Mouse (Mus musculus): ENCODE measurements around the gene Wdr5.

Gene Wdr5

DNA sequence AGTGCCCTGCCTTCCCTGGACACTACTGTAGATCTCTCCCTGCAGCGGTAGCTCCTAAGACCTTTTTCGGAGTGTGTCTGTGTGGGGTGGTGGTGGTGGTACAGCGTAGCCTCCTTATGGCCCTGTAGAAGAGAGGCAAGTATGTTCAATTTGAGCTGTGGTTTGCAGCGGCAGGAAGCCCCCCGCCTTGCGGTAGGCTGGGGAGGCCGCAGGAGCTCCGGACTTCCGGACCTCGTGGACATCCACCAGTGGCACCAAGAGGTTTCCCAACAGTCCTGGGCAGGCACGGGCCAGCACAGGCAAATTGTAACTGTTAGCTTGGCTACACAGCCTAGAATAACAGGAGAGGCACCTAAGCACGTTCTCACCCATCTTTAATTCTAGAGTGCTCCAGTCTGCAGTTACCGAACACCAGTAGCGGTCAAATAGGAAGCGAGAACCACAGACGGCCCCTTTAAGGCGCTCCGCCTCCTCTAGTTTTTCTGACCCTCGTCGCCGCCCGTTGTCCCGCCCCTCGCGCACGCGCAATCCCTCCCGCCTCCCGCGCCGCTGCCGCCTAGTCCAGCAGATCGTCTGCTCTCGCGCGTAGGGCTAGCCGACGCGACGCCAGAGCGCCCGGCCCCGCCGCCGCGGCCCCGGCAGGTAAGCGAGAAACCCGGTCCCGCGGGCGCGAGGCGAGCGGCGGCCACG, at the start of gene Wdr5:
Gene Wdr5, plus strand, starts transcription at position 519 of the 690 bp plus-strand sequence.
- DNase-seq (ENCODE audit: low read depth, low spot score) = peak; percentile 95

DNA sequence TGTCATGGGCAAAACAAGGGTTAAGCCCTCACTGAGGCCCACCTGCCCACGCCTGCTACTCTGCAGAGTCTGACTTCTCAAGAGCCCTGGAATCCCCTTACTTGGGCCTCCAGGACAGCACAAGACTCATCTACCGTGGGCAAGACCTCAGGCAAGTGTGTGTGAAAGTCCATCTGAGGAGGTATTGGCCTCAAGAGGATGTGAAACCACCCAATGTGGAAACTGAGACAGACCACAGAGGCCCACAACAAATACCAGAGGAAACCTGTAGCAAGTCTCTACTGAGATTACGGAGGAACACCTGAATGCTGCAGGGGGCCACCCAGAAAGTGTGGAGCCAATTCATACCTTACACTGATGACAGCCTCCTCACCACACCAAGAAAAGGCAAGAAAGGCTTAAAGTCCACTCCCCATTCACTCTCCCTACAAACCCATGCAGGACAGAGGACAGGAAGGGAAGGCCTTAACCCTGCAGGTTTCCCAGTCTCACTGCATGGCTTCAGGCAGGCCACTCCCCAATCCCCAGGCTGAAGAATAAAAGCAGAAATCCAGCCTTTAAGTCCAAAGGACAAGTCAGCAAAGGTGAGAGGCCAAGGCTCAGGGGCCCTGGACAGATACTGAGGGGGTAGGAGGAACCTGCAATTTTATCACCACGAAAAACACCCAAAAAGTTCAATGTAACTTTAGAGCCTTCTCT, 45.5 kb upstream of the Wdr5 start:
- no peak for DNase-seq (ENCODE audit: low read depth, low spot score)

DNA sequence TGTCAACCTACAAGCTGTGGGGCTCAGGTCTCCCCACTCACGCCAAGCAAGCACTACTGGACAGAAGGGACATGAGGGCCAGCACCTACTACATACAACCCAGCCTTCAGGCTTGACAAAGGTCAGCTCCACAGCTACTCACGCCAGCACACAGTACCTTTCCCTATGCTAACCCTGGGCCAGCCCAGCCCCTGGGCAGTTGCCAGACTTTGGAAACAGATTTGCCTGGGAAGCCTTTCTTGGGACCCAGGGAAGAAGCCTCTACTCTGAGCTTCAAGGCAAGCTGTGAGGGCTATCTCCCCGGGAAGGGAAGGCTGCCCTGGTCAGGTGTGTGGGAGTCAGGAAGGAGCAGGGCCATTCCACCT, 45.0 kb upstream of the Wdr5 start:
- DNase-seq (ENCODE audit: low read depth, low spot score) = no peak

DNA sequence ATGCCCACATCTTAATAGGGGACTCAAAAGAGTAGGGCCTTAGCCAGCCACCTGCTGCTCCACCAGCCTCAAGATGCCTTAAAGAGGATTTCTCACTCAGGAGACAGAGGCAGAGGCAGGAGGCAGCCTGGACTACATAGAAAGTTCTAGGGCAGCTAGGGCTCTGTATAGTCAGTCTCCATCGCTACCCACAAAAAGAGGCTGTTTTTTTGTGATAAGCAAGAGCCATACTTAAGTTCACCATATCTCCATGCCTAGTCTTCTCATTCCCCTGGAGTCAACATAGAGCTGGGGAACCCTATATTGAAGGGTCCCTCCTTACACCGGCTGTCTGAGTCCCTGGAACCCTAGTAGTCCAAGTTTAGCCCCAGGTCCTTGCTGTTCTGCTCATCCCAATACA, 44.4 kb upstream of the Wdr5 start:
- no peak for DNase-seq (ENCODE audit: low read depth, low spot score)

DNA sequence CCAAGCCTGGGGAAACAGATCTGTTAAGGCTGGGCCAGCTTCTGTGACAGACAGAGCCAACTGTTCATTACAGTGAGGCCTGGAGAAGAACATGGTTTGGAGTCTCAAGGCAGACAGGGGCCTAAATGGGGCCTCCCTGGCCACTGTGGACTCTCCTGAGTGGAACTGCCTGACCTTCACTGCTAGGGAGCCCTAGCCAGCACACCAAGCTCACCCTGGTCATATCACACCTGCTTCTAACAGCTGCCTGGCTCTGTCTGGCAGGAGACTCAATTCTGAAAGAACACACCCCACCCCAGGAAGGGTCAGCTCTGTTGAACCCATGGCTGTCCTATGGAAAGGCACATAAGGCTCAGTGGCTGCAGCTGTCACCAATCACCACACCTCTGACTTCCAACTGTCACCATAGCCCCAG, 43.8 kb upstream of the Wdr5 start:
- no peak for DNase-seq (ENCODE audit: low read depth, low spot score)

DNA sequence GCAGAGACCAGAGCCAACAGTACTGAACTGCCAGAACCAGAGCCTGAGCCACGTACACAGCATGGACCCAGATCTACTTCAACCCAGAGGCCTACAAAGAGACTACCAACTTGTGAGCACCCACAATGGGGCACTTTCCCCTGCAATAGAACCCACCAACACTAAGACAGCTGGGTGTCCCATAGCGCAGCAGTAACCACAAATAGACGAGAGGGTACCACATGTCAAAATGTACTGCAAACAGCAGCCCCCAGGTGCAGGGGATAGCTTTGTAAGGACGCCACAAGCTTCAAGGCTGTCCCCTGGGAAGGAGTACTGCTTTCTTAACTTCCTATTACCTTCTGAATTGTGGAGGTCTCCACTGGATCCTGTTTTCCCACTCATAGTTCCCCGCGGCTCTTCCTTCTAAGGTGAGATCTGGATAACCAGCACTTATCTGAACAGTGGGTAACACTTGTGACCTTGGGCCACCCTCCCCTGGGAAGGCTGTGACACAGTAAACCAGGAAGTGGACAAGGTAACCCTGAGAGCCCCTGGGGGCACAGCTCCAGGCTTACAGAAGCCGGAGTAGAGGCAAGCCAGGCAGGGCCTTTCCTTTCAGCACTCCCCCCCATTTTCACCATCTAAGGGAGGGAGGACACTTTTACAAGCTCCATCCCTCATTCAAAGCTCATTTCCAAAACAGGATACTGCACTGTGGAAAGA, 41.7 kb upstream of the Wdr5 start:
- DNase-seq (ENCODE audit: low read depth, low spot score) = peak; percentile 32

DNA sequence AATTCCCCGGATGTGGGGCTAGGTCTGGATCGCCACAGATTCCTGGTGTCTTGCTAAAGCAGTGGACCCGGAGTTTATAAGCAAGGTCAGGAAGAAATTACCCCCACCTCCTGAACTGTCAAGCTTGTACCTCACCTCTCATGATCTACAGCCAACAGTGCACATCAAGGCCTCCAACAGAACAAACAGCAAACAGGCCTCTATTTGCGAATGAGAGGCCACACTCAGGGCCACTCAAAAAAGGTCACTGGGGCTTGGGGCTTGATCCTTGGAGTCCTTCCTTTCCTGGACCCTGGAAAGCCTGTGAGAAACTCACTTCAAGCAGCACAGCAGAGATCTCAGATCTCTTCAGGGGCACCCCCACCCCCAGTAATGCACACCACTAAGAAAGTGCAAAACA, 41.0 kb upstream of the Wdr5 start:
- no peak for DNase-seq (ENCODE audit: low read depth, low spot score)

DNA sequence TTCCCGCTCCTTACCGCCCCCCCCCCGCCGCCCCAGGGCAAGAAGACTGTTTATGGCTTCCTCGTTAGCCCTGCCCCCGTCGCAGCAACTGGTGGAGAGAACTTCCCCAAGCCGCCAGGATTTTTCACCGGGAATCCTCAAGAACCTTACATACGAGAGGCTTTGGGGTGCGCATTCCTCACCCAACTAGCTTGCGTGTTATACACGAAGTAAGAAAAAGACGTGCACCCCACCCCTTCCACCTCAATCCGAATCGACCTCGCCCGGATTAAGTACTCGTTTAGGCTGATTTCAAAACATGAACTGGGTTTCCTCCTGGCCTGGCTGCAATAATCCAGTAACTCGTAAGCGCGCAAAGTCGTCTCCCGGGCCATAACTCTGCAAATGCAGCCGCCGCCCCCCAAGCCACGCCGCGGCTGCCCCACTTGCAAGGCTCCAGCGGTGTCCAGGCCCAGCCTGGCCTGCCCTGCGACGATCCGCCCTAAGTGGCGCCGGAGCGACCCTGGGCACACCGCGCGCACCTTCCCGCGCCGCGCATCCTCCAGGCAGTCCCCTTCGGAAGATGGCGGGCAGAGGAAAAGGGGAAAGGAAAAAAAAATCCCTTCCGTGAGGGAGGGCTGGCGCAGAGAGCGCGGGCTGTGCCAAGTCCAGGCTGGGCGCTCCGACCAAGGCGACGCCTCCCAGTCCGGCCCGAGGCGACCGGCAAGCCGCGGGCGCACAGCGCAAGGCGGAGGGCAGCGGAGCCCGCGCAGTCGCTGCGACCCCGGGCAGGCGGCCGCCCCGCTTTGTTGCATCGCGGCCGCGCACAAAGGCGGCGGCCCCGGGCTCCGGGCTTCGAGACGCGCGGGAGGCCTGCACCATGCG, 40.1 kb upstream of the Wdr5 start:
- DNase-seq (ENCODE audit: low read depth, low spot score) = peak; percentile 59

DNA sequence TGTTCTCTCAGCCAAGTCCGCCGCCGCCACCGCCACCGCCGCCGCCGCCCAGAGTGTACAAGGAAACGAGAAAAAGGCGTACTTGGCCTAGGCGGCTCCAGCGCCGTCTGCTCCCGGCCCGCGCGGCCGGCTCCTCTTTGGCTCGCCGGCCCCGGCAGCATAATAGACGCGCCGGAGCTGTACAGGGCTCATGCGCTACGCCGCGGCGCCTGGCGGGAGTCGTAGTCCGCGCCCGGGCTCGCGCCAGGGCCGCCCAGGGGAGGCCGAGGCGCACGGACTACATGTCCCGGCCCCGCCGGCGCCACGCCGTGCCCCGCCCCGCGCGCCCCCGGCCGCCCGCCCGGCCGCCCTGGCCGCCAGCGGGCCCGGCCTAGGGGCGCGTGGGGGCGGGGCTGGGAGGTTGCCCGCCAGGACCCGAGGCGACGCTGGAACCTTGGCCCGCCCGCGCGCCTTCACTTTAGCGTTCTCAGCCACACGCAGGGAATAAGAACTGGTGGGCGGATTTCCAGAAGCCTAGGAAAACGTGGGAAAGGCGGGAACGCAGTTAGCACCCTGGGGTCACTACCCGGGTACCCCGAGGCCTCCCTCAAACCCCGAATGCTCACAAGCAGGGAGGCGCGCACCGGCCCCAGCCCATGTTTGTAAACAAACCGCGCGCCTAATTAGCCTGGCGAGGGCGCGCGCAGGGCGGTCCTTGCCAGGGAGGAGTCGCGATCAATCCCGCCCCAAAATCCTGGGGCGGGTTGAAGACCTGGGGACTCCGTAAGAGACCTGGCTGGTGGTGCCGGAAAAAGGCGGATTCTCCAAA, 39.3 kb upstream of the Wdr5 start:
- DNase-seq (ENCODE audit: low read depth, low spot score) = peak; percentile 93

DNA sequence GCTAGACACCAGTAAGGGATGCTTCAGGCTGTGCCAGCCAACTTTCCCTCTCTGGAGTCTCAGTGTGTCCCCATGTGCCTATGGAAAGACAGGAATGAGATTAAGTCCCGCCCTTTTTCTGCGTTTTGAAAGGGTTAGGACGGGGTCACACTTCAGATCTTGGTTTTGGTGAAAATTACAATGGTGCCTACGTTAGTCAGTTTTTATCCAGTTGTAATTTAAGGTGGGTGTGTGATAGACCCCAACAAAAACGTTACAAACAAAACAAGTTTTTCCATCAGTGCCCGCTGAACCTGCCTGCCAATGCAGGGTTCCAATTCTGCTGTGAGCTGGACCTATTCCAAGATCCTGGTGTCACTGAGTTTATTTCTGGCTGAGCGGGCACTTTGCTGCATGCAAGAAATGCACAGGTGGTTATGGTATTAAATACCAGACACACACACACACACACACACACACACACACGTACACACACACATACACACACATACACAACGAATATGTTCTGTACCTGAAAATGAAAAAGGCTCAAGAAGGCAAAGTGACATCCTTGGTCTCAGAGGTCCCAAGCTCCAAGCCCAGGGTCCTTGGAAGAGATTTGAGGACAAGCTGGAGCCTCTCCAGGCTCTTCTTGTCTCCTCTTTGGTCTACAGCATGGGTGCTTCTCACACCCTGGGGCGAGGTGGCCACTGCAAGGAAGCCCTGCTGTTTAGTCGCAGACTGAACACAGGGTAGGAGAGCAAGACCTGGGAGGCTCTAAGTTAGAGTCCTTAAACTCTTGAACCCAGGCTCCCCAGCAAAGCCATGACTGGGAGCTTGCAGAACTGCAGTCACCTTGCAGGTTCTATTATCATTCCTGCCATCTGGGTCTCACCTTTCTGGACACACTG, 38.4 kb upstream of the Wdr5 start:
- DNase-seq (ENCODE audit: low read depth, low spot score) = no peak

DNA sequence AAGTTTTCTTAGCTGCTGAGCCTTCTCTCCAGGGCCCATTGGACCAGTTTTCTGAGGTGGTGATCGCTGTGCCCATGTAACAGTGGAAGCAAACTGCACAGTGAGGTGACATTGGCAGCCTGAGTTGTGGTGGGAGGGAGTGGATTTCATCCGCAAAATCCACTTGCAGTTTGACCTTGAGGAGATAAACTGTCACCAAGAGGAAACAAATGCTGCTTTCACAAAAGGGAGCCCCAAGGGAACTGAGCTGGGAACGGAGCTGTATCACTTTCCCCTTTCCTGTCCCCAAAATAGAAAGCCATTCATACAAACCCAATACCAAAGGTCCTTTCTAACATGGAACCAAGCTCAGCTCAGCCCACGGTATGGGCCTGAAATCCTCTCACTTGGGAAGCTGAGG, 35.1 kb upstream of the Wdr5 start:
- DNase-seq (ENCODE audit: low read depth, low spot score) = no peak

DNA sequence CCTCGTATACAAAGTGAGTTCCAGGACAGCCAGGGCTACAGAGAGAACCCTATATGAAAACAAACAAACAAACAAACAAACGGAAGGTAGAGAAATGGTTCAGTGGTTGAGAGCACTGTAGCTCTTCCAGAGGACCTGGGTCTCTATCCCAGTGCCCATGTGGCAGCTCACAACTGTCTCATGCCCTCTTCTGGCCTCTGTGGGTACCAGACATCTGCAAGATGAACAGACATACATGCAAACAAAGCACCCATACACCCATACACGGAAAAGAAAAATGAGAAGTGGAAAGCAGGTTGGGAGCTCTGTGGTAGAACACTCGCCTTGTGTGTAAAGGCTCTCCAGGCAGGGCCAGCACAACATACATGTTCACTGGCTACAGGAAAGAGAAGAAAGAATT, 34.6 kb upstream of the Wdr5 start:
- no peak for DNase-seq (ENCODE audit: low read depth, low spot score)

DNA sequence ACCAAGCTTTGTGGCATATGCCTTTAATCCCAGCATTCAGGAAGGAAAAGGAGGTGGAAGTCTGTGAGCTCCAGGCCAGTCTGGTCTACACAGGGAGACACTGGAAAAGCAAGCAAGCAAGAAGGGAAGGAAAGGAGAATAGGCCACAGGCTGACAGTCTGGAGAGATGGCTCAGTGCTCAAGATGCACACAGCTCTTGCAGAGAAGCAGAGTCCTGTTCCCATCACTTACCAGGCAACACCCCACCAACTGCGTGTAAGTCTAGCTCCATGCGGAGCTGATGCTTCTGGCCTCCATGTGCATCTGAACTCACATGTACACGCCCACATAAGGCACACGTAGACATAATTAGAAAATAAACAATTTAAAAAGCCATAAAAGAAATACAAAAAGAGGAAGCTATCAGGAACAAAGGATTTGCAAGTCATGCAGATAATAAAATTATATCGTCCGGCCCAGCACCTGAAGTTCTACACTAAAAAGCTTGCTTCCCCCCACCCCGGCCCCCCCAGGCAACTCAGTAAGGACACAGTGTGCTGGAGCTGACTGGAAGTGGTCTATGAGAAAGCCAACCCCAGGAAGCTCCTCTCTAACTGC, 32.6 kb upstream of the Wdr5 start:
- no peak for DNase-seq (ENCODE audit: low read depth, low spot score)

DNA sequence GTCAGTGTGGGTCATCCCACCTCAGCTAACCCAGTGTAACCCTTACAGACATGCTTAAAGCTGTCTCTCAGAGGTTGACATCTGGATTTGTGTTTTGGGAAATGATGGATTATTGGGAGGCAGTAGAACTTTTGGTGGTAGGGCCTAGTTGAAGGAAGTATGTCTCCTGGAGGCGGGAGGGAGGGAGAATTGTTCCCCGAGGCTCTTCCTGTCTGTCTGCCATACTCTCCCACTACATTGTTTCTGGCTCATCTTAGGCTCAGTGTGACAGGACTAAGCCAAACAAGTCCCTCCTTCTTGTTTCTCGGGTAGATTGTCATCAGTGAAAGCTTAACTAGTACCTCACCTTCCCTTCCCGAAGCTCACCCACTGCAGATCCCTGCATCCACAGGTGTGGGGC, 28.2 kb upstream of the Wdr5 start:
- peak; percentile 65 for DNase-seq (ENCODE audit: low read depth, low spot score)

DNA sequence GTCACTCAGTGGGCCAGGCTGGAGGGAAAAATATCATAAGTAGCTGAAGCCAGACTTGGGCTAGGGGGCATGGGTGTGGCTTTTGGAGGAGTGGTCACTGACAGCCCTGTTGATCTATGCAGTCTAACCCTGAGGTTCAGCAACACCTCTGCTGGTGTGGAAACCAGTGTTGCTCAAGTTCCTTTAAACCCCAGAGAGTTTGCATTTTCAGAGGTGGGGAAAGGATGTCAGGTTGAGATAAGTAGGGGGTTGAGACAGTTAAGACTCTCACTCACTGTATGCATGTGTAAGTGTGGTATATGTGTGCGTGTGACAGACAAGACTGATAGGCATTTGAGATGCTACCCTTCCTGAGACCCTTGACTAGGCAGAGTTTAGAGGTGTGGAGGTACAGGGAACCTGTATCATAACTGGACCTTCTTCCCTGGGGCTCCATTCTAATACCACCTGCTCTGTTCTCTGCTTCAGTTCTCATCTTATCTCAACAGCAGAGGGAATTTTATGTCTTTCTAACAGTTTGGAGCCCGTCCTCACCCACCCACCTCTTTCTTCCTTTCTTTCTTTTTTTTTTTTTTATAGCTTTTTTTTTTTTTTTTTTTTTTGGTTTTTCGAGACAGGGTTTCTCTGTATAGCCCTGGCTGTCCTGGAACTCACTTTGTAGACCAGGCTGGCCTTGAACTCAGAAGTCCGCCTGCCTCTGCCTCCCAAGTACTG, 27.5 kb upstream of the Wdr5 start:
- DNase-seq (ENCODE audit: low read depth, low spot score) = no peak

DNA sequence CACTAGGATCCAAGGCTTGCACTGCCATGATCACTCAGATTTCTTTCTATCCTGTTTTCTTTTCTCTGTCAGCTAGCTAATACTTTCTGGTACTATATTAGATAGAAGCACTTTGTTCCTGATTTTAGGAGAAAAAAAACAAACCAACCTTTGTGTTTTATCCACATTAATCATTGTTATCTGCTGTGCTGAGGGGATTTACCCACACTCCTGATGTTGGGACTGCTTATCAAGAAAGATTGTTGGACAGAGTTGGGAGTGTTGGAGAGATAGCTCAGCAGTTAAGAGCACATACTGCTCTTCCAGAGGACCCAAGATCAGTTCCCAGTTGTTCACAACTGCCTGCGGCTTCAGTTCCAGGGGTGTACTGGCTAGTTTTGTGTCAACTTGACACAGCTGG, 26.6 kb upstream of the Wdr5 start:
- DNase-seq (ENCODE audit: low read depth, low spot score) = no peak

DNA sequence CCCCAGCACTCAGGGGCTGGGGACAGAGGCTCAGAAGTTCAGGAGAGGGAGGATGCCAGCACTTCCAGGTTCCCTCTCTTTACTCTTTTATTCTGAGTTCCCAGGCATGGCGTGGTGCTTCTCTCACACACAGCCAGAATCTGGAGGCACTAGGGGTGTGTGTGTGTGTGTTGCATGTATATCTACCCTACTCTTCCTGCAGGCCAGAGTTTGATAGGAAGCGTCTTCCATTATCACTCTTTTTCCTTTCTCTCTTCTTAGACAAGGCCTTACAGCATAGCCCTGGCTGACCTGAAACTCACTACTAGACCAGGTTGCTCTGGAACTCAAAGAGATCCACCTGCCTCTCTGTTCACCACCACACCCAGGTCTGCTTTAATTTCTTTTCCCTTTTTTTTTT, 24.0 kb upstream of the Wdr5 start:
- DNase-seq (ENCODE audit: low read depth, low spot score) = no peak

DNA sequence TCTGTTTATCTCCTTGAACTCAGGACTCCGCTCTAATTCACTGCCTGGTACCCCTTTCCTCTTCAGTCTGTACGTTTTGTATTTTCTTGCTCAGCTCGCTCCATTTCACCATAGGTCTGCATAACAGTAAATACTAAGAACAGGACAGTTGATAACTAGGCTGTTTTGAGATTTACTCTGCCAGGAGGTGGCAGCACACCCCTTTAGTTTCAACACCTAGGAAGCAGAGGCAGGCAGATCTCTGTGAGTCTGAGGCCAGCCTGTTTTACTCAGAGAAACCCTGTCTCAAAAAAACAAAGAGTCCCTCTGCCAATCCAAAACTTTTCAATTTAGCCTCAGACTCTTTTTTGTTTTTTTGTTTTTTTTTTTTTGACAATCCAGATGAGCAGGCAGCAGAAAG, 21.0 kb upstream of the Wdr5 start:
- peak; percentile 81 for DNase-seq (ENCODE audit: low read depth, low spot score)

DNA sequence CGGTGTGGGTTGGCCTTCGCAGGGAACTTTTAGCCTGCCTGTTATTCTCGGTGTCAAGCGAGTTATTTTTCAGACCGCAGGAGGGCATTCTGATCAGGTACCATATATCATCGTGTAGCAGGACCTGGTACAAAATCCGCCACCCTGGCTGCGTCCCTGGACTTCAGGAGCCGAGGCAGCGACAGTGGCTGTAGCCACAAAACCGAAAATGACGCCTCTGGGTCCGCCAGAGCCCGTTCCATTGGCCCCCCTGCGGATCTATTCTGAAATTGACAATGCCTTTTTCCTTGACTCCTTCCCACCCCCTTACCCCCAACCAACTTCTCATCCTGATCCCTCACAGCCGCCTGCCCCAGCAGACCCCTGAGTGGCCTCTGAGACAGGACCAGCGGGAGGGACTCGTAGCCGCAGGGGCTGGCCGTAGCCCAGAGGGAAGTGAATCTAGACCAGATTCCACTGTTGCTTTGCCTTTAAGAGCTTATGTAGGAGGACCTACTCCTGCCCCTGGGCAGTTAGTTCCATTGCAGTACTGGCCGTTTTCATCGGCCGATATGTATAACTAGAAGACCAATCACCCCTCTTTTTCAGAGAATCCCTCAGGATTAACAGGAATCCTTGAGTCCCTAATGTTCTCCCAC, 18.4 kb upstream of the Wdr5 start:
- DNase-seq (ENCODE audit: low read depth, low spot score) = no peak

Measured in R1 (cell line).